Mouse (Mus musculus) thymus, postnatal 0 days (tissue): ENCODE measurements around the gene Slc13a2. TPM values are rescaled to one million over a fixed set of nuclear protein-coding genes. Genes with fewer than 3 reads are reported as not detected.

Experiments
- DNase-seq: peaks from one replicate; pipeline ENCODE4 v3.0.0-alpha.2; 2015; ENCODE audit warnings: low spot score
- polyA plus RNA-seq: library from polyadenylated mRNA; unstranded; fragments of >200 nt; fragmentation: Nextera tagmentation; extraction: Ambion mirVana; gene quantifications from 2 replicates; pipeline ENCODE4 v1.2.1, GENCODE M21; 2015

Slc13a2 gene
- polyA plus RNA-seq, 1 experiment from 2014 or later: 0.43 TPM

GRCm38 (mm10) chr11:78435776-78436349 is 13.8 kb upstream of the Slc13a2 start:
- DNase-seq: peak; percentile 71

GRCm38 (mm10) chr11:78434052-78434451 is 12.0 kb upstream of the Slc13a2 start:
- no peak for DNase-seq

GRCm38 (mm10) chr11:78431176-78431575 is 9.2 kb upstream of the Slc13a2 start:
- no peak for DNase-seq

GRCm38 (mm10) chr11:78430195-78430878 is 8.3 kb upstream of the Slc13a2 start:
- DNase-seq: no peak

GRCm38 (mm10) chr11:78428309-78428708 is 6.3 kb upstream of the Slc13a2 start:
- no peak for DNase-seq

- DNase-seq: no peak
Observed at GRCm38 (mm10) chr11:78427655-78428054, 5.6 kb upstream of the Slc13a2 start.

GRCm38 (mm10) chr11:78425572-78425971 is 3.6 kb upstream of the Slc13a2 start:
- no peak for DNase-seq

- DNase-seq: no peak
Observed at GRCm38 (mm10) chr11:78424352-78424751, 2.3 kb upstream of the Slc13a2 start.

- no peak for DNase-seq
Observed at GRCm38 (mm10) chr11:78421201-78422009, 612 bp downstream of the Slc13a2 start.

GRCm38 (mm10) chr11:78420263-78420889 is 1.6 kb downstream of the Slc13a2 start:
- DNase-seq: no peak

GRCm38 (mm10) chr11:78416854-78417253 is 5.2 kb downstream of the Slc13a2 start:
- no peak for DNase-seq

- DNase-seq: no peak
Observed at GRCm38 (mm10) chr11:78412861-78413260, 9.2 kb downstream of the Slc13a2 start.

GRCm38 (mm10) chr11:78412324-78412850 is 9.6 kb downstream of the Slc13a2 start:
- DNase-seq: no peak

- no peak for DNase-seq
Observed at GRCm38 (mm10) chr11:78411606-78412323, 10.3 kb downstream of the Slc13a2 start.

- no peak for DNase-seq
Observed at GRCm38 (mm10) chr11:78408256-78409240, 13.5 kb downstream of the Slc13a2 start.

- no peak for DNase-seq
Observed at GRCm38 (mm10) chr11:78402062-78402461, 20.0 kb downstream of the Slc13a2 start.

GRCm38 (mm10) chr11:78401469-78401868 is 20.5 kb downstream of the Slc13a2 start:
- DNase-seq: no peak

- DNase-seq: no peak
Observed at GRCm38 (mm10) chr11:78400936-78401335, 21.1 kb downstream of the Slc13a2 start.

- DNase-seq: peak; percentile 72
Observed at GRCm38 (mm10) chr11:78399680-78400079, 22.3 kb downstream of the Slc13a2 start.

GRCm38 (mm10) chr11:78398212-78398611 is 23.8 kb downstream of the Slc13a2 start:
- DNase-seq: no peak
